1 mouse cellular context compared by ENCODE assay signal in genomic region chr2:164466787-164467186, GRCm38 (mm10).
A peak's percentile ranks its signal among the peaks of the same experiment; 100 is the strongest.
TF ChIP-seq lines count a peak whose summit lies in the region.

No protein-coding gene starts in this region.

TF ChIP-seq in MEL, 35 proteins besides CTCF, POLR2A, EP300 and RAD21:
- TF ChIP-seq MYB (IDR thresholded peaks at IDR 0.05; ENCODE audit: low read depth, low read length) (peak; percentile 65), ELF1 (IDR thresholded peaks at IDR 0.05; ENCODE audit: low read depth, low read length) (no peak), MAFK (IDR thresholded peaks at IDR 0.05; ENCODE audit: borderline replicate concordance, low read depth, low read length) (no peak), HCFC1 (IDR thresholded peaks at IDR 0.05; ENCODE audit: low read depth, low read length) (peak; percentile 55; the same call in 1 of the 2 replicates), MEF2A (IDR thresholded peaks at IDR 0.05; ENCODE audit: extremely low read depth, insufficient replicate concordance, low read depth, low read length, poor library complexity, severe bottlenecking) (no peak), POLR2AphosphoS2 (IDR thresholded peaks at IDR 0.05; ENCODE audit: low read length) (no peak; the same call in 1 of the 2 replicates), TCF12 (IDR thresholded peaks at IDR 0.05; ENCODE audit: low read depth, low read length) (peak; percentile 70), GABPA (IDR thresholded peaks at IDR 0.05; ENCODE audit: low read depth, low read length) (no peak), NELFE (IDR thresholded peaks at IDR 0.05; ENCODE audit: low read depth, low read length) (no peak; the same call in 1 of the 2 replicates), SIN3A (IDR thresholded peaks at IDR 0.05; ENCODE audit: low read length) (peak; percentile 85), MAX (IDR thresholded peaks at IDR 0.05; ENCODE audit: low read length) (peak; percentile 76), GATA1 (IDR thresholded peaks at IDR 0.05; ENCODE audit: low read depth, low read length) (peak; percentile 57; the same call in 1 of the 2 replicates), TAL1 (IDR thresholded peaks at IDR 0.05; ENCODE audit: low read length) (peak; percentile 35; the same call in 1 of the 2 replicates), UBTF (IDR thresholded peaks at IDR 0.05; ENCODE audit: borderline replicate concordance, insufficient read depth, low read depth, low read length) (no peak), BHLHE40 (IDR thresholded peaks at IDR 0.05; ENCODE audit: borderline replicate concordance, low read depth, low read length) (peak; percentile 71; the same call in 1 of the 2 replicates), USF1 (IDR thresholded peaks at IDR 0.05; ENCODE audit: low read depth, low read length) (peak; percentile 46; the same call in 1 of the 2 replicates), MXI1 (IDR thresholded peaks at IDR 0.05; ENCODE audit: low read depth, low read length) (peak; percentile 91), USF2 (IDR thresholded peaks at IDR 0.05; ENCODE audit: borderline replicate concordance in 1 of 2, insufficient read depth in 1 of 2, low read depth in 1 of 2, low read length in 2 of 2) (no peak), TBP (IDR thresholded peaks at IDR 0.05; ENCODE audit: low read depth, low read length) (peak; percentile 56; the same call in 1 of the 2 replicates), NRF1 (IDR thresholded peaks at IDR 0.05; ENCODE audit: insufficient read depth, low read depth, low read length, poor library complexity, severe bottlenecking) (peak; percentile 47; the same call in 1 of the 2 replicates), ZMIZ1 (IDR thresholded peaks at IDR 0.05; ENCODE audit: low read depth, low read length) (0 out of 2 replicates have a peak, but pooled peaks have one; percentile 16), ETS1 (IDR thresholded peaks at IDR 0.05; ENCODE audit: low read depth, low read length) (peak; percentile 78), RCOR1 (IDR thresholded peaks at IDR 0.05; ENCODE audit: low read depth, low read length) (no peak), ZKSCAN1 (IDR thresholded peaks at IDR 0.05; ENCODE audit: low read depth, low read length) (no peak), CHD1 (IDR thresholded peaks at IDR 0.05; ENCODE audit: low read depth, low read length) (no peak), MYC (IDR thresholded peaks at IDR 0.05; ENCODE audit: low read depth, low read length) (0 out of 2 replicates have a peak, but pooled peaks have one; percentile 24)
